Mouse (Mus musculus) hindbrain, embryonic 16.5 days (tissue): Measurements from ENCODE around the gene Ranbp3l. TPM values are rescaled to one million over a fixed set of nuclear protein-coding genes. Genes with fewer than 3 reads are reported as not detected.

Source experiments
- ATAC-seq: fragments of 200-750 bp; cut with Nextera tagmentation; 2 replicates; pipeline ENCODE4 v1.8.0; 2017; ENCODE audit warnings: moderate TSS enrichment, moderate library complexity
- H3K27ac ChIP-seq: fragments of 300-500 bp; sonication (generic); 2 replicates; pipeline ENCODE4 v1.5.1; 2014; ENCODE audit warnings: low read depth, mild to moderate bottlenecking, control low read depth, low read length, moderate library complexity
- H3K27me3 ChIP-seq: fragments of 300-500 bp; sonication (generic); replicated peaks from 2 replicates; pipeline ENCODE4 v1.6.1; 2014; ENCODE audit warnings: low read length; ENCODE audit not compliant: control insufficient read depth, insufficient read depth
- H3K36me3 ChIP-seq: fragments of 300-500 bp; sonication (generic); 2 replicates; pipeline ENCODE4 v1.6.1; 2014; ENCODE audit warnings: mild to moderate bottlenecking, low read length, moderate library complexity, mixed read lengths; ENCODE audit not compliant: control insufficient read depth, insufficient read depth
- H3K4me1 ChIP-seq: fragments of 300-500 bp; sonication (generic); 2 replicates; pipeline ENCODE4 v1.6.1; 2014; ENCODE audit warnings: low read depth, low read length; ENCODE audit not compliant: control insufficient read depth, insufficient read depth
- H3K4me2 ChIP-seq: fragments of 300-500 bp; sonication (generic); 2 replicates; pipeline ENCODE4 v1.6.1; 2014; ENCODE audit warnings: mild to moderate bottlenecking, low read length, control low read depth, moderate library complexity
- H3K4me3 ChIP-seq: fragments of 300-500 bp; sonication (generic); 2 replicates; pipeline ENCODE4 v1.5.1; 2014; ENCODE audit warnings: mild to moderate bottlenecking, low read length, control low read depth, moderate library complexity
- H3K9ac ChIP-seq: fragments of 300-500 bp; sonication (generic); 2 replicates; pipeline ENCODE4 v1.6.1; 2014; ENCODE audit warnings: low read depth, mild to moderate bottlenecking, control low read depth, low read length, moderate library complexity
- H3K9me3 ChIP-seq: fragments of 300-500 bp; sonication (generic); 2 replicates; pipeline ENCODE4 v1.6.1; 2014; ENCODE audit warnings: mild to moderate bottlenecking, low read length, moderate library complexity; ENCODE audit not compliant: control insufficient read depth
- WGBS: fragments of 180-500 bp; shearing (Covaris S2); extraction: QIAGEN DNeasy Blood & Tissue Kit; methylation state at CpG from one replicate; pipeline ENCODE4 v1.1.7; 2014; 5-methylcytosine and 5-hydroxymethylcytosine counted together
- polyA plus RNA-seq: library from polyadenylated mRNA; unstranded; fragments of >200 nt; fragmentation: Nextera tagmentation; extraction: Ambion mirVana; gene quantifications from 2 replicates; pipeline ENCODE4 v1.2.1, GENCODE M21; 2015

Gene Ranbp3l
- polyA plus RNA-seq, 1 experiment from 2014 or later, result 12.6 TPM

DNA sequence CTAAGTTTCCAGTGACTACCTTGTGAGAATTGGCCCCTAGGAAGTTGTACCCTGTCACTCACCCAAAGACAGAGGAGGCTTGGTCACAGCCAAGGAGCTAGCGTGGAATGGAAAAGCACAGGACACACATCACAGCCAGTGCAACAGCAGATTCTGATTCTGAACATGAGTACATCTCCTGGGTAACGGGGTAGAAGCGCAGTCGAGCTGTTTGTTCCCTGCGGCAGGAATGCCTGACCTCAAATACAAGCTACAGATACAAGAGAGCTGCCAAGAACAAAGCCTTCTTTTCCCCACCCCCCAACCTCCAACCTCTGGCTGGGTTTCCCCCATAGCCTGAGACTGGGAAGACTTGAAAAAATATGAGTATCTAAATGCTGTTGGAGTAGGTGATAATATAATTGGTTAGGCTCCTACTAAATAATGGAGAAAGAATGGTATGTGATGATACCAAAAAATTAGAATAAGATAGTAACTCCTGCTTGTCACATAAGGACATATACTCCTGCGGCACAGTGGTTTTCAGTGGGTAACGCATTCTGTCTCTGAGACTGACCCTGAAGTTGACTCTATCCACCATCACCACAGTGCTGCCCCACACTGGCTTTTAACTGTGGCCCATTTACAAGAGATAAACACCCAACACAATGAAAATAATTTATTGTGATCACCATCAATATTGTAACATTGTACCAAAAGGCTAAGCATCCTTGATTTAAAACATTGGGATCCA lies 93.6 kb downstream of the Ranbp3l start:
- no peak overlapping the region for H3K27ac ChIP-seq
- H3K4me2 ChIP-seq, result no peak overlapping the region
- no peaks in the 10 kb centered on the region for H3K27me3 ChIP-seq
- no peaks in the 10 kb centered on the region for H3K36me3 ChIP-seq
- peak; percentile 95 for ATAC-seq
- H3K9me3 ChIP-seq, result no peaks in the 10 kb centered on the region
- no peak overlapping the region for H3K4me3 ChIP-seq
- H3K4me1 ChIP-seq, result no peaks in the 10 kb centered on the region
- H3K9ac ChIP-seq, result no peak overlapping the region
- WGBS, result 38% methylated on average over 7 of the region's 7 CpGs

DNA sequence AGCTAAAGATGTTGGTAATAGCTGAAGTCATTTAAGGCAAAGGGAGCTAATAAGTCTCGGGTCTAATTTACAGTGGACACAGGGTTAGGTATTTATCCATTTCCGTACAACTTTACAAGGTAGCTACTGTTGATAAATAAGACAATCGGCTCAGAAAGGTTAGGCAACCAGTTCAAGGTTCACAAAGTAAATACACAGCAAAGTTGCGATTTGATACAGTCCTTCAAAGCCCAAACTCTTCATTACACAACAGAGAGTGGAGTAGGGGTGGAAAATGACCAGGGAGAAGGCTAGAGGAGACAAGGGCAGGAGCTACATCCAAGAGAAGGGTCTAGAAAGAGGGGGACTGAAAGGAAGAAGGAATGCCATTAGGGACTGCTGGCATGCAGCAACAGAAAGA lies 101.1 kb downstream of the Ranbp3l start:
- H3K4me3 ChIP-seq, result no peak overlapping the region
- no peaks in the 10 kb centered on the region for H3K27me3 ChIP-seq
- WGBS, result 91% methylated on average over 4 of the region's 4 CpGs
- peaks cover 21% of the 10 kb centered on the region for H3K4me1 ChIP-seq
- H3K36me3 ChIP-seq, result no peaks in the 10 kb centered on the region
- H3K4me2 ChIP-seq, result no peak overlapping the region
- H3K27ac ChIP-seq, result no peak overlapping the region
- no peak for ATAC-seq
- no peak overlapping the region for H3K9ac ChIP-seq
- H3K9me3 ChIP-seq, result no peaks in the 10 kb centered on the region

GRCm38 (mm10) chr15:9070353-9070752 lies 102.6 kb downstream of the Ranbp3l start:
- Histone ChIP-seq H3K9me3 (no peaks in the 10 kb centered on the region), H3K36me3 (no peaks in the 10 kb centered on the region), H3K27ac (peak overlapping the region; percentile 89), H3K27me3 (no peaks in the 10 kb centered on the region), H3K4me3 (peak overlapping the region; percentile 97), H3K4me1 (peaks cover 27% of the 10 kb centered on the region), H3K9ac (peak overlapping the region; percentile 95), H3K4me2 (peak overlapping the region; percentile 80)
- ATAC-seq, result no peak; the same call in 1 of the 2 replicates
- 2% methylated on average over 3 of the region's 3 CpGs for WGBS

DNA sequence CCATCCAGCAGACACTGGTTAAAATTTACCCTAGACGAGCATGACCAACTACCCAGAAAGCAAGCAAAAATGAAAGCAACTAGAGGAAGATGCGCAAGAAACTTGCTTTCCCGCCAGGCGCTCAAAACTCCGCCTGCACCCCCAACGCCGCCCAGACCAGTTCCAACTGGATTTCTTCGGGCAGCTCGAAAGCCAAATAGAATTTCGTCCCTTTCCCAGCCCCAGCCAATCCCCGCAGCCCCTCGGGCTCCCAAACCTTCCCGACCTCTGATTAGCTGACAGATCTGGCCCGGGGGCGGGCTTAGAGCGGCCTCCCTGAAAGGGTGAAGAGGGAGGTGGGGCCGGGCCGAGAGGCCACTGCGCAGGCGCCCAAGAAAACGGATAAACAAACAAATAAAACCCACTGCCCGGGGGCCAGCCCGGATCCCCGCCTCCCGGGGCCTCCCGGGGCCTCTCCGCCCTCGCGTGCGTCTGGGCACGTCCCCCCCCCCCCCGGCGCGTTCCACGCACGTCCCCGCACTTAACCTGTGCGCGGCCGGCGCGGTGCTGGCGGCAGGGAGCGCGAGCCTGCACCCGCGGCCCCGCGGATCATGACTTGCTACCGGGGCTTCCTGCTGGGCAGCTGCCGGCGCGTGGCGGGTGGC lies 103.3 kb downstream of the Ranbp3l start, which contains the start of gene Nadk2:
Gene Nadk2 (plus strand): TSS at position 349 of the 644 bp plus-strand sequence.
- Histone ChIP-seq H3K9me3 (no peaks in the 10 kb centered on the region), H3K36me3 (no peaks in the 10 kb centered on the region), H3K4me3 (peak within 1 kb of the TSS; percentile 97), H3K4me2 (peak within 1 kb of the TSS; percentile 80), H3K9ac (peak within 1 kb of the TSS; percentile 95), H3K27me3 (no peaks in the 10 kb centered on the region), H3K4me1 (peaks cover 27% of the 10 kb centered on the region), H3K27ac (peak within 1 kb of the TSS; percentile 89)
- under 1% methylated on average over 35 of the region's 54 CpGs for WGBS
- peak; percentile 99 for ATAC-seq

- H3K27me3 ChIP-seq, result no peaks in the 10 kb centered on the region
- peak overlapping the region; percentile 89 for H3K27ac ChIP-seq
- under 1% methylated on average over 59 of the region's 66 CpGs for WGBS
- H3K4me3 ChIP-seq, result peak overlapping the region; percentile 97
- H3K4me2 ChIP-seq, result peak overlapping the region; percentile 80
- H3K4me1 ChIP-seq, result peaks cover 27% of the 10 kb centered on the region
- H3K9me3 ChIP-seq, result no peaks in the 10 kb centered on the region
- H3K36me3 ChIP-seq, result no peaks in the 10 kb centered on the region
- H3K9ac ChIP-seq, result peak overlapping the region; percentile 95
- peak; percentile 59 for ATAC-seq
Measured at GRCm38 (mm10) chr15:9071556-9072544, 104.1 kb downstream of the Ranbp3l start.

DNA sequence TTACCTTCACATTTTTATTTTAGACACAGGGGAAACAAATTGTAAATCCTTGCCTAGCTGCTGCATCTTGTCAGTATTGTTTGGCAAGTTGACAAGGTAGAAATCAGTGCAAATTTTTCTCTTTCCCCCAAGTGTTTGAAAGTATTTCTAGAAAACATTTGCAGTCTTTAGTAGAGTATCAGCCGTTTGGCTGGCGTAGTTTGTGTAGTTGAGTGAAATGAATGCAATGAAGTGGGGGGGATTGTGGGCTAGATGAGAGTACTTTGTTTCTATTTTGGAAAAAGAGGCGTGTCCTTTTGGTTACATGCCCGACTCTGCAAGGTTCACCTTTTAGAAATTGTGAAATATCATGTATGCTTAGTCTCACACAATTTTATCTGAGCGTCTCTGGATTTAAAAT lies 104.9 kb downstream of the Ranbp3l start:
- Histone ChIP-seq H3K9ac (no peak overlapping the region), H3K36me3 (no peaks in the 10 kb centered on the region), H3K27me3 (no peaks in the 10 kb centered on the region), H3K4me1 (peaks cover 27% of the 10 kb centered on the region), H3K9me3 (no peaks in the 10 kb centered on the region), H3K4me3 (peak overlapping the region; percentile 97), H3K27ac (no peak overlapping the region), H3K4me2 (peak overlapping the region; percentile 80)
- ATAC-seq, result no peak
- 27% methylated on average over 5 of the region's 5 CpGs for WGBS

DNA sequence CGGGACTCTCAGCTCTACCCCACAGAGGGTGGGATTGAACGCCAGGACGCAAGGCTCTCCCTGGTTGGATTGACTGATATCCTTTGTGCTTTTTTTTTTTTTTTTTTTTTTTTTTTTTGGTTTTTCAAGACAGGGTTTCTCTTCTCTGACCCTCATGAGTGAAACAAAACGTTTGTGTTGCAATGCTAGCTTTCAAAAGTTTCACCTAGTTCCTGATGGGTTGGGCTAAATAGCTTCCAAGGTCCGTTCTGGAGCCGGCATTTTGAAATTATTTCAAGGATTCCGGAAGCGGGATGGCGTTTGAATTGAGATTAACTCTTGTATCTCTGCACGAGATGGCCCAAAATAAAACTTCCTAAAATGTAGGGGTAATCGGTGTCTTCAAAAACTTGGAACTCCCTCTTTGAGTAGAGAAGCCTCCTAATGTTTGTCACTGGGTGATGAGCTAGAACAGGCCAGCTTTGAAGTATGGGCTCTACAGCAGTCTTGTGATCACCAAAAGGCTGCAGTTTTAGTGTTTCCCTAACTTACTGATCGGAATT lies 105.4 kb downstream of the Ranbp3l start:
- Histone ChIP-seq H3K4me3 (peak overlapping the region; percentile 97), H3K36me3 (no peaks in the 10 kb centered on the region), H3K4me2 (peak overlapping the region; percentile 80), H3K27me3 (no peaks in the 10 kb centered on the region), H3K27ac (no peak overlapping the region), H3K9ac (0 out of 2 replicates have a peak overlapping the region, but pooled peaks have one; percentile 27), H3K4me1 (peaks cover 27% of the 10 kb centered on the region), H3K9me3 (no peaks in the 10 kb centered on the region)
- no peak for ATAC-seq
- WGBS, result 51% methylated on average over 12 of the region's 12 CpGs

GRCm38 (mm10) chr15:9073684-9074083 lies 105.9 kb downstream of the Ranbp3l start:
- Histone ChIP-seq H3K36me3 (no peaks in the 10 kb centered on the region), H3K27ac (no peak overlapping the region), H3K4me2 (peak overlapping the region; percentile 80), H3K9ac (no peak overlapping the region), H3K4me1 (peaks cover 27% of the 10 kb centered on the region), H3K27me3 (no peaks in the 10 kb centered on the region), H3K9me3 (no peaks in the 10 kb centered on the region), H3K4me3 (no peak overlapping the region; the same call in 1 of the 2 replicates)
- WGBS, result 77% methylated on average over 5 of the region's 5 CpGs
- no peak for ATAC-seq
